Mouse (Mus musculus) brain, embryonic 14.5 days (tissue): ENCODE measurements around the gene Mapre1.

ENCODE experiments used
- CTCF ChIP-seq: fragments of 200-500 bp; IDR thresholded peaks from 2 replicates; pipeline ENCODE4 v1.5.1; 2012; ENCODE audit warnings: inconsistent platforms, mild to moderate bottlenecking, moderate library complexity, borderline replicate concordance; ENCODE audit not compliant: insufficient read depth, insufficient read length; ENCODE audit errors: extremely low read depth
- POLR2A ChIP-seq: fragments of 200-500 bp; IDR thresholded peaks from 2 replicates; pipeline ENCODE4 v1.6.1; 2012; ENCODE audit warnings: mild to moderate bottlenecking, inconsistent platforms, borderline replicate concordance; ENCODE audit not compliant: poor library complexity, insufficient read depth, insufficient read length, severe bottlenecking; ENCODE audit errors: extremely low read depth

GRCm38 (mm10) chr2:153778638-153779362 lies 37.7 kb downstream of the Mapre1 start:
- TF ChIP-seq CTCF (no peak), POLR2A (no peak)
